Mouse (Mus musculus): ENCODE measurements at regions not wholly inside any gene's neighbourhood (a gene's known extent, or its start where the extent isn't known, plus 50 kb on each side); places are given as distances from the start of the nearest gene placed in this dataset.
"Not testable (repeated sequence)": the region's sequence is repeated elsewhere in the genome, so short reads cannot be mapped to it uniquely, and the experiment has no call there.

- no peak overlapping the region for H3K4me2 ChIP-seq
- H3K9ac ChIP-seq (replicated peaks) = no peak overlapping the region
- 0 out of 2 replicates have a peak, but pooled peaks cover 3% of the 10 kb centered on the region for H3K4me1 ChIP-seq
- no peaks in the 10 kb centered on the region for H3K9me3 ChIP-seq (replicated peaks)
- H3K4me3 ChIP-seq (replicated peaks) = no peak overlapping the region
- ATAC-seq (ENCODE audit: low FRiP score) = no peak
- no peaks in the 10 kb centered on the region for H3K36me3 ChIP-seq
- H3K27ac ChIP-seq (replicated peaks) = no peak overlapping the region
- WGBS = 88% methylated on average over 2 of the region's 2 CpGs
- no peaks in the 10 kb centered on the region for H3K27me3 ChIP-seq (replicated peaks)
These were observed 117.7 kb downstream of the Olfr721-ps1 start for GRCm38 (mm10) chr14:14518841-14519240.

GRCm38 (mm10) chr14:14520195-14520594, 119.1 kb downstream of the Olfr721-ps1 start:
- no peak for ATAC-seq (ENCODE audit: low FRiP score)
- Histone ChIP-seq H3K4me2 (no peak overlapping the region), H3K9ac (replicated peaks) (no peak overlapping the region), H3K4me1 (0 out of 2 replicates have a peak, but pooled peaks cover 3% of the 10 kb centered on the region), H3K4me3 (replicated peaks) (no peak overlapping the region), H3K27me3 (replicated peaks) (no peaks in the 10 kb centered on the region), H3K27ac (replicated peaks) (no peak overlapping the region), H3K9me3 (replicated peaks) (no peaks in the 10 kb centered on the region), H3K36me3 (no peaks in the 10 kb centered on the region)

DNA sequence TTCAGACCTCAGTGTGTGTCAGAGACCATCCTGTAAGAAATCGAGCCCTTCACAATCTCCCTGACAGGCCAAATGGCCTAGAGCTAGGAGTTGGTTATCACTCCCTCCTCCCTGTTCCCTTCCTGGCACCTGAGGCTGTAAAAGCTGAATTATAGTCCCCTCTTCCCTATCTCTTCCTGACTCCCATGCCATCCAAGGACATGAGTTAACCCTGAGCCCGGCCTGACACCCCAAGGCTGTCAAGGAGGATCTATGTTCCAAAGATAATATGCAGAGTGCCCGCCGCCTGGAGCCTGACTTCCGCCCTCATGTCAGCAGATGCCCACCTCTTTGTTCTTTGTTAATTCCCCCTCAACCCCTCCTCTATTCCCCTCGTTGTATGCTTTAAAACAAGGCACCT, 120.2 kb downstream of the Olfr721-ps1 start:
- 59% methylated on average over 6 of the region's 6 CpGs for WGBS
- not testable (repeated sequence) for H3K4me1 ChIP-seq; H3K27ac ChIP-seq (replicated peaks); H3K4me3 ChIP-seq (replicated peaks); H3K27me3 ChIP-seq (replicated peaks); H3K9me3 ChIP-seq (replicated peaks); H3K4me2 ChIP-seq; ATAC-seq (ENCODE audit: low FRiP score); H3K36me3 ChIP-seq; H3K9ac ChIP-seq (replicated peaks)

DNA sequence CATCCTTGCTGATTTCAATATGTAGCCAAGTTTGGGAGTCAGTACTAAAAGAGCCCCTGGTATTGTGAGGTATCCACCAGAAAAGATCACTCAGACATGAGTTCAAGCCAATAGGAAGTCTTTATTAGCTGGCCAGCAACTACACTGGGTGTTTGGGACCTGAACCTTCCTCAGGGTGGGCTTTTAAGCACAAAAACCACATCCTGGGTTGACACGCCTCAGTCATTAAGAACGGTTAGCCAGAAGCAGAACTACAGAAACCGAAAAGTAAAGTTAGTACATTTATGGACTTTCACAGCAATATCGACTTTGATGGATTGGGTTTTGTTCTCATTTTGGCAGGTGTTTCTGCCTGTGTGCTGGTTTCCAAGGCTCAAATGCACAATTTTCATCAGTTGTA, 124.1 kb downstream of the Olfr721-ps1 start:
- H3K36me3 ChIP-seq = no peaks in the 10 kb centered on the region
- no peak overlapping the region for H3K4me3 ChIP-seq (replicated peaks)
- no peak overlapping the region for H3K27ac ChIP-seq (replicated peaks)
- H3K9me3 ChIP-seq (replicated peaks) = no peaks in the 10 kb centered on the region
- H3K9ac ChIP-seq (replicated peaks) = no peak overlapping the region
- H3K4me2 ChIP-seq = no peak overlapping the region
- no peak for ATAC-seq (ENCODE audit: low FRiP score)
- 96% methylated on average over 4 of the region's 4 CpGs for WGBS
- no peaks in the 10 kb centered on the region for H3K4me1 ChIP-seq
- H3K27me3 ChIP-seq (replicated peaks) = no peaks in the 10 kb centered on the region

- no peaks in the 10 kb centered on the region for H3K9me3 ChIP-seq (replicated peaks)
- no peak overlapping the region for H3K4me2 ChIP-seq
- 90% methylated on average over 1 of the region's 1 CpGs for WGBS
- H3K4me3 ChIP-seq (replicated peaks) = no peak overlapping the region
- no peaks in the 10 kb centered on the region for H3K27me3 ChIP-seq (replicated peaks)
- ATAC-seq (ENCODE audit: low FRiP score) = no peak
- no peaks in the 10 kb centered on the region for H3K4me1 ChIP-seq
- no peaks in the 10 kb centered on the region for H3K36me3 ChIP-seq
- H3K27ac ChIP-seq (replicated peaks) = no peak overlapping the region
- no peak overlapping the region for H3K9ac ChIP-seq (replicated peaks)
These were observed 127.3 kb downstream of the Olfr721-ps1 start for GRCm38 (mm10) chr14:14528437-14528836.

- Histone ChIP-seq H3K9ac (replicated peaks) (no peak overlapping the region), H3K4me2 (no peak overlapping the region), H3K27me3 (replicated peaks) (no peaks in the 10 kb centered on the region), H3K27ac (replicated peaks) (no peak overlapping the region), H3K4me1 (no peaks in the 10 kb centered on the region), H3K4me3 (replicated peaks) (no peak overlapping the region), H3K36me3 (no peaks in the 10 kb centered on the region), H3K9me3 (replicated peaks) (no peaks in the 10 kb centered on the region)
- ATAC-seq (ENCODE audit: low FRiP score) = no peak
These were observed 140.1 kb downstream of the Olfr721-ps1 start for GRCm38 (mm10) chr14:14541206-14541605.

DNA sequence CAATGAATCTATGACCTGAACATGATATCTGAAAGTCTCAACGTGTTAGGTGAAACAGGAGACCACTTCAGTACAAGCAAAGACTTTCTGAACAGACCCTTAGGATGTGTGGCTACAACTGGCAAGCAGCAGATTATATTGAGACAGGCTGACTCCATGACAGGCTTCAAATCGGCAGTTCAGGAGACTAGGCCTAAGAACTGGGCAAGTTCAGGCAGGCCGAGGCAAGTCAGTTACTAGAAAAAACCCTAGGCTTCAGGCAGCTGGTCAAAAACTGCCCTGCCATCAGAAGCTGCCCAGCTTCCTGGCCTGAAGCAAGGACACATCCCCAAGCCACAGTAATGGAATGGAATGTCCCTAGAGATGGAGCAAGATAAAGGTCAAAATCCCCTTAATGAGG, 140.6 kb downstream of the Olfr721-ps1 start:
- no peaks in the 10 kb centered on the region for H3K27me3 ChIP-seq (replicated peaks)
- no peak overlapping the region for H3K4me2 ChIP-seq
- H3K9ac ChIP-seq (replicated peaks) = no peak overlapping the region
- no peaks in the 10 kb centered on the region for H3K36me3 ChIP-seq
- H3K4me1 ChIP-seq = no peaks in the 10 kb centered on the region
- ATAC-seq (ENCODE audit: low FRiP score) = no peak
- 78% methylated on average over 3 of the region's 3 CpGs for WGBS
- no peak overlapping the region for H3K27ac ChIP-seq (replicated peaks)
- H3K4me3 ChIP-seq (replicated peaks) = no peak overlapping the region
- no peaks in the 10 kb centered on the region for H3K9me3 ChIP-seq (replicated peaks)

DNA sequence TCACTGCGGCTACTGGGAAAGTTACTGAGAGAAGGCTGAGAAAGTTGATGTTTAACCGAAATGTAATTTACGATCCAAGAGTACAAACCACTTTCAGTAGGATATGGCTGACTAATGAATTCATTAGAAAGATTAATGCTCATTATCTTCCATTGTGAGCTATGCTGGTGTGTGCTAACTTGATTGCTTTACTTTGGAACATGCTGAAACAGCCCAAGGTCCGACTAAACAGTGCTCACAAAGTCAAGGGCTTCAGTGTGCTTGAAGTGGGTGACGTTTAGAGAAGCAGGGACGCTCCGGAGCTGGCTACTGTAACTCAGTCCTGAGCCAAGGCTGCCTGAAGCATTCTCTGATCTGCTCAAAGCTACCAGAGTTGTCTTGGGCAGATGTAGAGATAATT, 143.1 kb downstream of the Olfr721-ps1 start:
- Histone ChIP-seq H3K4me3 (replicated peaks) (no peak overlapping the region), H3K9me3 (replicated peaks) (no peaks in the 10 kb centered on the region), H3K4me1 (no peaks in the 10 kb centered on the region), H3K36me3 (no peaks in the 10 kb centered on the region), H3K9ac (replicated peaks) (no peak overlapping the region), H3K27me3 (replicated peaks) (no peaks in the 10 kb centered on the region), H3K4me2 (no peak overlapping the region), H3K27ac (replicated peaks) (no peak overlapping the region)
- ATAC-seq (ENCODE audit: low FRiP score) = no peak
- WGBS = 80% methylated on average over 7 of the region's 7 CpGs

DNA sequence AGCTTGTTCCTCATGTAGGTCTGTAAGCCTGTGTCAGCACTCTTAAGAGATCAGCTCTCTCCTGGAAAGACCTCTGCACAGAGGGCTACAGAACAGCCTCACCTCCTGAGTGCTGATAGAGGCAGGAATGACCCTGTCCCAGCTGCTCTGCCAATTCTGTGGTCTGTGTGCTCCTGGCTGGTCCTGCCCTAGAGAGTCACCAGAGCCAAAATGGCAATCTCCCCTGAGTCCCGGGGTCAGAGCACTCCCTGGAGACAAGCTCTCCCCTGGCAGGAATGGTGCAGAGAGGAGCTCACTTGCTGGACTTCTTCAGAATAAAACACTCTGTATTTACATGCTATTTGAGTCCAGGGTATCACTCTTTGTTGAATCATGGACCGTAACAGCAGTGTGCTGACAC, 149.9 kb upstream of the Slc4a7 start:
- no peak overlapping the region for H3K4me2 ChIP-seq
- no peaks in the 10 kb centered on the region for H3K9me3 ChIP-seq (replicated peaks)
- H3K27ac ChIP-seq (replicated peaks) = no peak overlapping the region
- no peaks in the 10 kb centered on the region for H3K27me3 ChIP-seq (replicated peaks)
- H3K4me1 ChIP-seq = no peaks in the 10 kb centered on the region
- H3K9ac ChIP-seq (replicated peaks) = no peak overlapping the region
- no peak overlapping the region for H3K4me3 ChIP-seq (replicated peaks)
- H3K36me3 ChIP-seq = no peaks in the 10 kb centered on the region
- WGBS = 58% methylated on average over 2 of the region's 2 CpGs
- no peak for ATAC-seq (ENCODE audit: low FRiP score)

DNA sequence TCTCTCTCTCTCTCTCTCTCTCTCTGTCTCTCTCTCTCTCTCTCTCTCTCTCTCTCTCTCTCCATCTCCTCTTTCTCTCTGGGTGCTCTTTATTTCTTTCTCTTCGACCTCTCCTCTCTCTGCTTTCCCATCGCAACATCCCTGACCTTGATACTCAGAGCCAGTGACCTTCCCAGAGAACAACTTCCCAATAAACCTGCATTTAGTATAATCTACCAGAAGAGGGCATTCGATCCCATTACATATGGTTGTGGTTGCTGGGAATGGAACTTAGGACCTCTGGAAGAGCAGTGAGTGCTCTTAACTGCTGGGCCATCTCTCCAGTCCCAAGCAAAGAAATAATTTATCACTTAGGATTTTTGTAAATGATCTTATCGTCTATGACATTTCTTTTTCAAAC, 127.2 kb upstream of the Slc4a7 start:
- no peak overlapping the region for H3K27ac ChIP-seq (replicated peaks)
- no peaks in the 10 kb centered on the region for H3K27me3 ChIP-seq (replicated peaks)
- H3K9ac ChIP-seq (replicated peaks) = no peak overlapping the region
- H3K4me3 ChIP-seq (replicated peaks) = no peak overlapping the region
- no peaks in the 10 kb centered on the region for H3K4me1 ChIP-seq
- WGBS = 68% methylated on average over 4 of the region's 4 CpGs
- H3K9me3 ChIP-seq (replicated peaks) = no peaks in the 10 kb centered on the region
- no peaks in the 10 kb centered on the region for H3K36me3 ChIP-seq
- ATAC-seq (ENCODE audit: low FRiP score) = no peak
- no peak overlapping the region for H3K4me2 ChIP-seq

DNA sequence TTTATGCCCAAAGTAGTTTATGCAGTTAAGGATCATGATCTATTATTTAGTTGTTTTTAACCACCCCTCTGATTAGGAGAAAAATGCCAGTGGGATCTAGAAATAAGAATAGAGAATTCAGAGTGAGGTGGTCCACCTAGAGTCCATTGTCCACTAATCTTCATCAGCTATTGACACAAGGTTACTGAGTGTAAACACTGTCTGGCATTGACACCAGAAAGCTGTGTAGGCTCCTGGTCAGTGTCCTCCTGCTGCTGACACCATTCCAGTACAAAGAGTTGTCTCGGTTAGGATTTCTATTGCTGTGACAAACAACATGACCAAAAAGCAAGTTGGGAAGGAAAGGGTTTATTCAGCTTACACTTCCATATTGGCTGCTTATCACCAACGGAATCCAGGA, 110.1 kb upstream of the Slc4a7 start:
- no peaks in the 10 kb centered on the region for H3K36me3 ChIP-seq
- WGBS = 83% methylated on average over 2 of the region's 2 CpGs
- no peak overlapping the region for H3K4me3 ChIP-seq (replicated peaks)

DNA sequence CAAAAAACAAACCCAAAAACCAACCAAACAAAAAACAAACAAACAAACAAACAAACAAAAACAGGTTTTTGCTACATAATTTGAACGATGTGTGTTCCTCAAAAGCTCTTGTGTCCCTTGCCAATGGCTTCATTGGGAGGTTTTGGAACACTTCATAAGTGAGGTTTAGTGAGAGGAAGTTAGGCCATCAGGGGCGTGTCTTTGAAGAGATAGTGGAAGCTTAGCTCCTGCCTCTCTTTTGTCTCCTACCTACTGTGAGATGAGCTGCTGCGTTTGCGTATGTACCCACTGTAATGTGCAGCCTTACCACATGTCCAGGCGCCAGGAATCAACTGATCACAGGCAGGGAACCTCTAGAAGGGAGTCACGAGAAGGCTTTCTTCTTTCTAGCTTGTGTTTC, 107.3 kb upstream of the Slc4a7 start:
- Histone ChIP-seq H3K9me3 (replicated peaks) (no peaks in the 10 kb centered on the region), H3K4me2 (no peak overlapping the region), H3K4me3 (replicated peaks) (no peak overlapping the region), H3K27me3 (replicated peaks) (no peaks in the 10 kb centered on the region), H3K36me3 (no peaks in the 10 kb centered on the region), H3K4me1 (no peaks in the 10 kb centered on the region), H3K9ac (replicated peaks) (no peak overlapping the region), H3K27ac (replicated peaks) (no peak overlapping the region)
- no peak for ATAC-seq (ENCODE audit: low FRiP score)
- 84% methylated on average over 6 of the region's 6 CpGs for WGBS

More for the DNA sequence above, 110.1 kb upstream of the Slc4a7 start:
- H3K9ac ChIP-seq (replicated peaks) = no peak overlapping the region
- H3K9me3 ChIP-seq (replicated peaks) = no peaks in the 10 kb centered on the region
- no peaks in the 10 kb centered on the region for H3K4me1 ChIP-seq
- no peak for ATAC-seq (ENCODE audit: low FRiP score)
- H3K4me2 ChIP-seq = no peak overlapping the region
- H3K27me3 ChIP-seq (replicated peaks) = no peaks in the 10 kb centered on the region
- no peak overlapping the region for H3K27ac ChIP-seq (replicated peaks)
